Mouse (Mus musculus) cerebellum, adult 2 months (tissue): ENCODE data around the gene Hp1bp3. TPM values are rescaled to one million over a fixed set of nuclear protein-coding genes. Genes with fewer than 3 reads are reported as not detected.

Experiments used
- DNase-seq, 2 experiments: peaks; one replicate each; pipeline ENCODE4 v3.0.0; 2021
- H3K27ac ChIP-seq: fragments of 200-500 bp; 2 replicates; pipeline ENCODE4 v1.5.1; 2012; ENCODE audit warnings: low read length, control low read depth, inconsistent platforms; ENCODE audit not compliant: insufficient read depth
- H3K27me3 ChIP-seq: fragments of 200-500 bp; 2 replicates; pipeline ENCODE4 v1.6.1; 2012; ENCODE audit warnings: inconsistent platforms, mild to moderate bottlenecking, low read length, moderate library complexity; ENCODE audit not compliant: control insufficient read depth, insufficient read depth
- H3K4me1 ChIP-seq: fragments of 200-500 bp; 2 replicates; pipeline ENCODE4 v1.6.1; 2011; ENCODE audit warnings: low read length; ENCODE audit not compliant: control insufficient read depth, insufficient read depth
- H3K4me3 ChIP-seq: fragments of 200-500 bp; replicated peaks from 2 replicates; pipeline ENCODE3; 2011; ENCODE audit warnings: mild to moderate bottlenecking, low read depth, low read length, control low read depth; ENCODE audit not compliant: insufficient read depth
- CTCF ChIP-seq: fragments of 200-500 bp; IDR thresholded peaks from 2 replicates; pipeline ENCODE4 v1.5.1; 2011; ENCODE audit warnings: low read depth, mild to moderate bottlenecking, control low read depth, low read length, moderate library complexity, borderline replicate concordance; ENCODE audit not compliant: insufficient read depth
- POLR2A ChIP-seq: fragments of 200-500 bp; IDR thresholded peaks from 2 replicates; pipeline ENCODE4 v1.6.1; 2011; ENCODE audit warnings: low read length, control low read depth, borderline replicate concordance; ENCODE audit not compliant: insufficient read depth
- WGBS: fragments of 180-500 bp; shearing (Covaris S2); methylation state at CpG from one replicate; pipeline ENCODE4 v1.1.7; 2018; 5-methylcytosine and 5-hydroxymethylcytosine counted together
- polyA plus RNA-seq: library from polyadenylated mRNA; depleted of rRNA; stranded (reverse); fragments of >200 nt; gene quantifications from 2 replicates; pipeline ENCODE4 v1.2.3, GENCODE M21; 2012

Gene Hp1bp3
- polyA plus RNA-seq, 1 experiment = 163 TPM

DNA sequence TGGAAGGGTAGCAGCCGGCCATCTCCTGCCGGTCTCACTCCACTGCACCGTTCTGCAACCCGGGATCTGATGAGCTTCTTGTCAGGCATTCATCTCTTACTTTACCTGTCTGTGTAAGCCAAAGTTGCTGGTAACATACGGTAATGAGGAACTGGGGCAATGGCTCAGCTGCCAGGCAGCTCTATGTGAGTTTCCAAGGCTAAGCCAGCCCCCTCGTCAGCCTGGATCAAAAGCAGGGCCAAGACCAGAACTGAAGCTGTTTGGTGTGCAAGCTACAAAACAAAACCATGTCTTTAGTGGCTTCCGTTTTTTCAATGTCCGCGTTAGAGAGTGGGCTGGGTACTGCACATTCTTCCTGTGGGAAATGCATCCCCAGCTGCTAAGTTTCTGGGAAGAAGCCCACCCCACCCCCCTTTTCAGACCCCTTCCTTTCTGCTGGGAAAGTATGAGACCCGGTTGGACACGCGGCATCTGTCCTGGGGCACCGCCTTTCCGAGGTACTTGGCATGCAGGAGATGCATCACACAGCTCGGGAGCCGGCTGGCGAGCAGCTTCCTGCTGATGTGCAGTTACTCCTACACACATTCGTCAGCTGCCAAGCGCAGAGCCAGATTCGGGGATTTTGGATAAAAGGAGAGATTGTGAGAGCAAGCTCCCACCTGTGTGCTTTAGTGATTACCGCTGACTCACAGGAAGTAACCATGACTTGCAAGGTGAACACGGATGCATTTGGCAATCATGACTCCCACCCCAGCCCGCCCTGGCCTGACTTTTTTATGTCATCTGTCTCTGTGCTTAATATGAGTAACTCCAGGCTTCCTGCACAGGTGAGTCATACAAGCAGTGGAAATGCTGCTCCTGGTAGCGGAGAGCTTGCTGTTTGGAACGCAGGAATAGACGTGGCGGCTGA is 30.9 kb downstream of the Hp1bp3 start:
- Histone ChIP-seq H3K27ac (no peak overlapping the region), H3K4me1 (peaks cover 7% of the 10 kb centered on the region), H3K4me3 (no peak overlapping the region), H3K27me3 (no peaks in the 10 kb centered on the region)
- TF ChIP-seq CTCF = no peak
- TF ChIP-seq POLR2A = no peak
- no peak for DNase-seq
- 37% methylated on average over 27 of the region's 27 CpGs for WGBS

DNA sequence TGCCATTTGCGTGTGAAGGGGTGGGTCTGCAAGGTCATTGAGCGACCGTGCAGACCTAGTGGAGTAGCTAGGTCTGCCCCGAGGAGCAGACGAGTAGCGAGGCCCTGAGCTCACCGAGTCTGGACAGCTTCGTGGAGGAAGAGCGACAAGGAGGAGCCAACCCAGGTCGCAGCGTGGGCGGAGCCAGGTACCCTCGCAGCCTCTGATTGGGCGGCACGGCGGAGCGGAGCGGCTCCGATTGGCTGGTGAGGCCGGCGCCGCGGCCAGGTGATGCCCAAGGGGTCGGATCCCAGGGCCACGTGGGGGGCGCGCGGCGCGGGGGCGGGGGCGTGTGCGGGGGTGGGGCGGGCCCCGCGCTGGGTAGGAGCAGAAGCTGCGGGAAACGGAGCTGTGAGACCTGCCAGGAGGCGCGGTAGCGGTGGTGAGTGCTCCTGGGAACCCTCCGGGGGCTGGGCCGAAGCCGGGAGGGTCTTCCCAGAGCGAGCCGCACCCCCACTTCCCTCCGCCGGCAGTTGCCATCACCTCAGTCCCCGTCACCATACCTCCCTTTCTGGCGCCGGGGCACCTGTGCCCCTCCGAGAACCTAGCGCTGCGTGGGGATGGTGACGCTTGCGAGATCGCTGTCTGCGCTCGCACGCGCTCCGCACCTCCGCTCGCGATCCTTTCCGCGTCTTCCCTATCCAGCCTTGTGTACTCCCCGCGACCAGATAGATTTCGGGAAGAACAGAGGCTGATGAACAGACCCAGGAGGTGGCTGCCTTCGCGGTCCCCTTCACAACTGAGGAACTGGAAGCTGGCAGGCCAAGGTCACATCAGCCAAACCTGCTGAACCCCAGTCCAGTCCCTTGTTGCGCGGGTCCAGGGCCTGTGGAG is 34.2 kb downstream of the Hp1bp3 start, which contains the start of the genes Sh2d5 and Kif17:
TSS of gene Sh2d5 (plus strand) at position 316 of the 873 bp plus-strand sequence.
TSS of gene Kif17 (plus strand) at position 348 of the 873 bp plus-strand sequence.
- H3K27me3 ChIP-seq = no peaks in the 10 kb centered on the region
- peak within 1 kb of the TSS; percentile 63 for H3K27ac ChIP-seq
- H3K4me3 ChIP-seq = peak within 1 kb of the TSS; percentile 92
- TF ChIP-seq CTCF = no peak
- peak; percentile 98 for TF ChIP-seq POLR2A
- H3K4me1 ChIP-seq = peaks cover 13% of the 10 kb centered on the region
- DNase-seq = peak; percentile 97
- under 1% methylated on average over 66 of the region's 74 CpGs for WGBS

DNA sequence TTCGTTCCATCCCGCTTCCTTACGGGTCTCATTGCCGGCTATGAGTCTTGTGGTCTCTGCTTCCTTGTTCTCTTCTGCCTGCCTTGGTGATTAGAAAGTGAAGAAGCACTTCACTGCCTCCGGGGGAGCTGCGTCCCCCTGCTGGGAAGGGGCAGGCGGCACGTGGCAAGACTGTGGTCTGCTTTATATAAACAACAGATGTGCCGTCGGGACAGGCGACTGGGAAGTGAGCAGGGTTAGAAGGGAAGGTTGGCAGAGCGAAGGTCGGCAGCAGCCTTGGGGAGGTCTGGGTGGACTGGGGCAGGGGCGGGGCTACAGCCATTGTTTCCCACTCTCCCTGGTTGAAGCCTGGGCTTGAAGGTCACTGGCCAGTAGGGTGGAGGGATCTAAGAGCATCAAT is 35.7 kb downstream of the Hp1bp3 start:
- 6% methylated on average over 14 of the region's 14 CpGs for WGBS
- Histone ChIP-seq H3K27me3 (no peaks in the 10 kb centered on the region), H3K4me3 (peak overlapping the region; percentile 73), H3K27ac (no peak overlapping the region), H3K4me1 (peaks cover 13% of the 10 kb centered on the region)
- no peak for DNase-seq
- TF ChIP-seq CTCF (no peak), POLR2A (no peak)

DNA sequence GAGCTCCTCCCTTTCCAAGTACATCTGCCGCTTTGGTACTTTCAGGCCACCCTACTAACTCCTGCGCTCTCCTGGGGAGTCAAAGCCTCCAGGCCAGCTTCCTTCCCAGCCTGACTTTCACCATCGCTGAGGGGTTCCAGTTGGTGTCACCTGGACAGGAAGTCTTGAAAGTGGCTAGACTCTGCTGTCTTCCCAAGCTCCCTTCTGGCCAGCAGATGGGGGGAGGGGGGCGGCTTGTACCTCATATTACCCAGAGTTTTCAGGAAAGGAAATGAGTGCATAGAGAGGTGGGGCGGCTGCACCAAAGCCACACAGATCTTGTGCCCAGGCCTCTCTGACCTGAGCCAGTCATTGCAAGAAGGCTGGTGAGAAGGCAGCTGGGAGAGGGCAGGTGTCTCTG is 36.1 kb downstream of the Hp1bp3 start:
- H3K27me3 ChIP-seq = no peaks in the 10 kb centered on the region
- H3K27ac ChIP-seq = no peak overlapping the region
- H3K4me3 ChIP-seq = peak overlapping the region; percentile 73
- peaks cover 13% of the 10 kb centered on the region for H3K4me1 ChIP-seq
- no peak for DNase-seq
- TF ChIP-seq POLR2A (no peak), CTCF (no peak)
- 43% methylated on average over 5 of the region's 5 CpGs for WGBS

DNA sequence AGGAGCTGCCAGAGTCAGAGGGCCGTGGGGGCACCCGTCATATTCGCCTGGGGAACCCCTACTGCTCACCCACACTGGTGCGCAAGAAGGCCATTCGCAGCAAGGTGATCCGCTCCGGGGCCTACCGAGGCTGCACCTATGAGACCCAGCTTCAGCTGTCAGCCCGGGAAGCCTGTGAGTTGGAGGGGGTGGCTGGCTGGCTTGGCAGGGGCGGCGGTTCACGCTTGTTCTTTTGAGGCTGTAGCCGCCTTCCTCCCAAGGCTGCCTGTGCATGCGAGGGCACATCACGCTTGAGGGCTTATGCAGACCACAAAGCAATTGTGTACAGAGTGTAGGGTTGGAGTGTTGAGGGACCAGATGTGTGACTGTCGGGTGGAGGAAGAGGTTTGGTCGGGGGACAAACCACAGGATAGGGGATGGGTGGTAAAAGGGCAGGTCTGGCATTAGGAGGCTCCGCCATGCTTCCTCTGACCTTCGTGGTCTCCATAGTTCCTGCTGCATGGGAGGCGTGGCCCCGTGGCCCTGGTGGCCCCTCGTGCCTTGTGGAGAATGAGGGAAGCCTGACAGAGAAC is 41.1 kb downstream of the Hp1bp3 start:
- TF ChIP-seq POLR2A = no peak
- TF ChIP-seq CTCF = no peak
- WGBS = 80% methylated on average over 22 of the region's 22 CpGs
- Histone ChIP-seq H3K4me3 (no peak overlapping the region), H3K27me3 (no peaks in the 10 kb centered on the region), H3K4me1 (peaks cover 4% of the 10 kb centered on the region), H3K27ac (no peak overlapping the region)
- no peak for DNase-seq

DNA sequence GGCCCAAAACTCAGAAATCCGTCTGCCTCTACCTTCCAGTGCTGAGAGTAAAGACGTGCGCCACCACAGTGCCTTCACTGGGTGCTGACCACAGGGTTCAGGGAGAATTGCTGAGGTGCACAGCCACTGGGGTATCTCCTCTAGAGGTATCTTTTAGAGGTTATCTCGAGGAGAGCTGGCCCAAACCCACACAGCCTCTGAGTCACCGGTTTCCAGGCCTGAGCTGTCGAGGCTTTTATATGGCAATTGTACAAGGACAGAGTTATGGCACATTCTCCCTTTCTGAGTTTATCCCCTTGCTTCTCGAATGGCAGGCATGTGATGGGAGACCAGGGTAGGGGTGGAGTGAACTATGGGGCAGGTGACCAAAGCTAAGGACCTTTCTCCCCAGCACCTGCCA is 42.6 kb downstream of the Hp1bp3 start:
- no peaks in the 10 kb centered on the region for H3K27me3 ChIP-seq
- TF ChIP-seq CTCF = no peak
- no peak for TF ChIP-seq POLR2A
- H3K27ac ChIP-seq = no peak overlapping the region
- no peak overlapping the region for H3K4me3 ChIP-seq
- DNase-seq = no peak
- 83% methylated on average over 7 of the region's 7 CpGs for WGBS
- H3K4me1 ChIP-seq = no peaks in the 10 kb centered on the region

DNA sequence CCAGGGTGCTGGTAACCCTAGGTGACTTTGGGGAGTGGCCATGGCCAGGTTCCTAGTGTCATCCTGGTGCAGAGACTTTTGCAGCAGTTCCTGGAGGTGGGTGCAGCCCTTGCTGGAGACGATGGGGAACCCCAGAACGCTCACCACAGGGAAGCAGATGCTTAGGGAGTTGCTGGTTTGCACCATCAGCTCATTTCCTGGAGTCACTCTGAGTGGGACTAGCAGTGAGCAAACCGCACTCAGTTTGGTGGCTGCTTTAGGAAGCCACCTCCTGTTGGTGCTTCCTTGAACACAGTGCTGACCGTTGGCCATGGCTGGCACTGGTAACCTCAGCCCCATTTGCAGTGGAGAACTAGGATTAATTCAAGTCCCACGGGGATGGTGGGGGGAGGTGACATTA is 43.4 kb downstream of the Hp1bp3 start:
- no peaks in the 10 kb centered on the region for H3K4me1 ChIP-seq
- no peak for DNase-seq
- WGBS = 83% methylated on average over 5 of the region's 5 CpGs
- TF ChIP-seq POLR2A (no peak), CTCF (no peak)
- H3K27me3 ChIP-seq = no peaks in the 10 kb centered on the region
- H3K4me3 ChIP-seq = no peak overlapping the region
- H3K27ac ChIP-seq = no peak overlapping the region
